Mouse (Mus musculus): ENCODE data around the gene Pus7l.

Gene Pus7l

GRCm38 (mm10) chr15:94477287-94477686, 66.1 kb downstream of the Pus7l start:
- no peak for DNase-seq (ENCODE audit: low spot score in 2 of 2)

- DNase-seq (ENCODE audit: low spot score in 2 of 2), result no peak
These were observed 67.4 kb downstream of the Pus7l start for GRCm38 (mm10) chr15:94475975-94476374.

Data from frontal cortex, postnatal 25 days (tissue).